Mouse (Mus musculus) thymus, postnatal 10 days (tissue): ENCODE measurements around the gene Slc2a4.
"Not testable (repeated sequence)": the region's sequence is repeated elsewhere in the genome, so short reads cannot be mapped to it uniquely, and the experiment has no call there.

Experiments
- DNase-seq, 2 experiments: peaks; one replicate each; pipeline ENCODE4 v3.0.0; 2021; ENCODE audit warnings: low spot score in 2 of 2

The Slc2a4 gene

GRCm38 (mm10) chr11:69970775-69971174, 22.8 kb upstream of the Slc2a4 start:
- no peak for DNase-seq

GRCm38 (mm10) chr11:69970222-69970621, 22.2 kb upstream of the Slc2a4 start:
- no peak for DNase-seq

GRCm38 (mm10) chr11:69968793-69969192, 20.8 kb upstream of the Slc2a4 start:
- no peak for DNase-seq

- DNase-seq, result no peak
Observed at GRCm38 (mm10) chr11:69966860-69967517, 19.0 kb upstream of the Slc2a4 start.

- DNase-seq, result no peak
Observed at GRCm38 (mm10) chr11:69966006-69966859, 18.2 kb upstream of the Slc2a4 start.

GRCm38 (mm10) chr11:69965271-69966005, 17.4 kb upstream of the Slc2a4 start:
- no peak for DNase-seq

- no peak for DNase-seq
Observed at GRCm38 (mm10) chr11:69964650-69965270, 16.8 kb upstream of the Slc2a4 start, which contains the start of gene Cldn7. Gene Cldn7 (plus strand): TSS chr11:69964779.

GRCm38 (mm10) chr11:69961841-69962240, 13.9 kb upstream of the Slc2a4 start:
- no peak for DNase-seq

- DNase-seq, result no peak
Observed at GRCm38 (mm10) chr11:69960616-69961015, 12.6 kb upstream of the Slc2a4 start.

GRCm38 (mm10) chr11:69956218-69956617, 8.2 kb upstream of the Slc2a4 start:
- DNase-seq, result no peak

- DNase-seq, result not testable (repeated sequence)
Observed at GRCm38 (mm10) chr11:69955618-69956017, 7.6 kb upstream of the Slc2a4 start.

- no peak for DNase-seq
Observed at GRCm38 (mm10) chr11:69953267-69953915, 5.4 kb upstream of the Slc2a4 start.

- DNase-seq, result no peak
Observed at GRCm38 (mm10) chr11:69952274-69952673, 4.3 kb upstream of the Slc2a4 start.

GRCm38 (mm10) chr11:69950807-69951459, 2.9 kb upstream of the Slc2a4 start:
- DNase-seq, result peak in 1 of 2 experiments; percentile 47

- peak; percentile 74 to 90 for DNase-seq
Observed at GRCm38 (mm10) chr11:69948763-69949150, 769 bp upstream of the Slc2a4 start.

GRCm38 (mm10) chr11:69947337-69948065, 487 bp downstream of the Slc2a4 start:
- no peak for DNase-seq

GRCm38 (mm10) chr11:69945997-69946891, 1.7 kb downstream of the Slc2a4 start:
- DNase-seq, result no peak

GRCm38 (mm10) chr11:69945216-69945615, 2.8 kb downstream of the Slc2a4 start:
- DNase-seq, result no peak

GRCm38 (mm10) chr11:69940962-69941361, 7.0 kb downstream of the Slc2a4 start:
- DNase-seq, result no peak
